Mouse (Mus musculus) urinary bladder, postnatal 4 days (tissue): Measurements from ENCODE around the gene Mbip.

Experiments
- DNase-seq, 2 experiments: peaks; one replicate each; pipeline ENCODE4 v3.0.0; 2021 to 2022; ENCODE audit warnings: low spot score in 2 of 2

The Mbip gene

DNA sequence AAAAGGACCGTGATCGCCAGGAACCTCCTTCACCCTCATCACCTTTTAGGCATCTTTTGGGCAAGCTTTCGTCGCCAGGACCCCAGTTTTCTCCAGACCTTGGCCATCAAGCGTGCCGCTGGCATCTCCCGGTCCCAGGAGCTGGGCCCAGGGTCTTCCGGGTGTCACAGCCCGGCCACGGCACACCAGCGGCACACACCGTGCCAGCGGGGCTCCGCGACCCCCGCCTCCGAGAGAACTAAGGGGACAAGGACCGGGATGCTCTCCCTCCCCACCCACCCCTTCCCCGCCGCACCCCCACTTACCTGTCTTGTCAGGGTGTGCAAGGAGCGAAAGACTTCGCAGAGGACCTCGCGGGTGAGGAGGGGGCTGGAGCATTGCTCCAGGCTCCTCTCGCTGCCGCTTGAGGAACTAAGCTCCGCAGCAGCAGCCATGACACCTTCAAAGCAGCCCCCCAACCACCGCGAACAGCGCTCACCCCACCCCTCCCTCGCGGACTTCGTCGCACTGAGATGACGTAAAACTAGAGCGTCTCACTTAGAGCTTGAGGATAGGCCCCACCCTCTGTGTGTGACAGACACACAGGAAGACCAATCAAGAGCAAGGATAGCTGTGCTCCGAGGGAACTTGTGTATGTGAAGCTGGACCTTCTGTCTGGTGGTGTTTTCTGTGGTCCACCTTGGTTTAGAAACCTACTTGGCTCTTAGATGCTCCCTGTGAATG, at the start of gene Mbip:
Mbip (minus strand) TSS at position 528 of the 723 bp plus-strand sequence.
- DNase-seq: peak; percentile 93 to 99

DNA sequence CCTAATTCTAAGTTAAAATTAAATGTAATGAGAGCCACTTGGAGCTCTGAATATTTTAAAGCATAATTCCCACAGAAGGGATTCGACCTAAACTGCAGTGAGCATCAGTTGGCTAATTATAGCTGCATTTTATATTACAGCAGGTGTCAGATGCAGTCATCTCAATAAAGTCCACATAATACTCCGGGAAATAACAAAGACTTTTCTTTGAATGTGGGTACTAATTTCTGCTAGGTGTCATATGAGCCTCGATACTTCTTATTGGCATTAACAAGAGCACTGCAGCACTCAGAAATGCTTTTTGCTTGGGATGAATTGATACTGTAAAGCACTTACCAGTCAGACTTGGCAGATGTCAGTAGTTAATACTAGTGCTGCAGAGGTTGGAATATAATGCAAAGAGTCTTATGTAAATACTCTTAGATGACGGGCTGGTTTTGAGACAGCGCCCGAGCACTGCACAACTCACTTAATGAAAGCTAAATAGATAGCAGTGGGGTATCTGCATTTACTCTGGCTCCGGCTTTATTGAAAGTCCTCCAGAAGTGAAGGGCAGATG, 42.0 kb upstream of the Mbip start:
- no peak for DNase-seq

DNA sequence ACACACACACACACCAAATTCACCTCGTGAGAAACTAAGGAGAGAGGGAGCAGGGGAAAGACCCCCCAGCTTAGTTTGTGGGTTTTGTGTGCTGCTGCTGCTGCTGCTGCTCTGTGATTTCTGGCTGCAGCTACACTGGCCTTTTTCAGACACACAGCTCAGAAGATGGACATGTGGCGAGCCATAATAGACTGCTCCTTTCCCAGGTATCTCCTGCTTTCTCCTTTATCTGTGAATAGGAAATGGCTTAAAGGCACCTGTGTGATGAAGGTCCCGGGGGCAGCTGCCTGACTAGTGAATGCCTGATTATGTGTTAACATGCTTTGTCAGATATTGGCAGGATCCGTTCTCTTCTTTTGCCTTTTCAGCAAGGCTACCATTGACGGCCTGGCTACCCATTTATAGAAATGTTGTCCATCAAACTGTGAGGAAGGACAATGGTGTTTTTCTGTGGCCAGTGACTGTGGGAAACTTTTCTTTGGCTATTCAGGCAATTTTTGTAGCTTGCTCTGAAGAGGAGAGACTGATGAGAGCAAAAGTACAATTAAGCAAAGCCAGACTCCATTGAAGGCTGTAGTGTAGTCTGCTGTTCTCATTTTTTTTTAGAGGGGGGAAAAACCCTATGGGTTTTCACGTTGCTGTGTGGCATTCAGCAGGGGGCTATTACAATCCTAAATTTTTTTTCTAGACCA, 41.4 kb upstream of the Mbip start:
- DNase-seq: no peak

DNA sequence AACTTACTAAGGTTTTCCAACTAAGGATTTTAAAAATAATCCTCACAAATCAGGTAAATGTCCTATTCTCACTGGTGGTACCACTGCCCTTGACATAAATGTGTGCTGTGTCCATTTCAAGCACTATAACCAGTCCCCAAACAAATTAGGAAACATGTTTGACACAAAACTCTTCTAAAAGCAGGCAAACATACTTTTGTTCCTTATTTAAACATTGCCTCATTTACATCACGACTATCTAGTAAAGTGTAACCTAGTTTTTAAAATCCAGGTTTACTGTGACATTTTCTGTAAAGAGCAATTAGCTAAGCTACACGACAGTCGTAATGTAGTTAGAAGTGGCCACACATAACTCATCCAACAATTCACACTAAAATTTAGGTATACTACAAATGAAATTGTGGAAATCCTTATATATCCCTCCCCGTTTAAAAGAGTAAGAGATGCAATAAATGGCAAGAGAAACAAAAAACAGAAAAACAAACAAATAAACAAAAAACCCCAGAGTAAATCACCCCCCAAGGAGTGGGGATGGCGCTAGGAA, 851 bp downstream of the Mbip start:
- DNase-seq: no peak

DNA sequence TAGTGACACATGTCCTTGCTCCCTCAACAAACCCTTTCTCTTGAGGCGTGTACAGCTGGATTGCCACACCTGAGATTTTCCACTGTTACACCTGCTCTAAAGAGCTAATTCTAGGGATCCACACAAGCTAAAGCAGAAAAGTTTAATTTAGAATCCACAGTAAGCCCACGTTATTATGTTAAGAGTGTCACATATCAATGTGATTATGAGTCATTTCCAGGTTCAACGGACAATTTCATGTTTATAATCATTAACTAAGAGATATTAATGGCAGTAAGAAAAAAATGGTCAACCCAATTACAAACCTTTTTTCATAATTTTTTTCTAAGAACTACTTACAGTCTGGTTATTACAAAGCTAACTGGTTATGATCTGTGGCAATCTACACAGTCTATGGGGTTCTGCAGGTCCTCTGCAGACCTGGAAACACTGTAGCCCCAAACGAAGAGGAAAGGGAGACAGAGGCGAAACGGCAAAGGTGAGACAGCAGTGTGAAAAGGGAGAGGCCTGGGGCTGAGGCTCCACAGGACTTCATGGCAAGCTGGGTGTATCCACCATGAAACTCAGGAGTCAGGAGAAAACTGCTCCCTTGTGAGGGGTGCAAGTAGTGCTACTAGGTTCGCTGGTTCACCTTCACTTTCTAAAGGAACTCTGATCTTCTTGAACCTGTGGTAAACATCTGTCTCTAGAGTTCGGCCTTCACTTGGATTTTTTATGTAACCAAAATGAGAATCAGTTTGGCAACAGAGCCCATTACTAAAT, 6.2 kb downstream of the Mbip start:
- no peak for DNase-seq

DNA sequence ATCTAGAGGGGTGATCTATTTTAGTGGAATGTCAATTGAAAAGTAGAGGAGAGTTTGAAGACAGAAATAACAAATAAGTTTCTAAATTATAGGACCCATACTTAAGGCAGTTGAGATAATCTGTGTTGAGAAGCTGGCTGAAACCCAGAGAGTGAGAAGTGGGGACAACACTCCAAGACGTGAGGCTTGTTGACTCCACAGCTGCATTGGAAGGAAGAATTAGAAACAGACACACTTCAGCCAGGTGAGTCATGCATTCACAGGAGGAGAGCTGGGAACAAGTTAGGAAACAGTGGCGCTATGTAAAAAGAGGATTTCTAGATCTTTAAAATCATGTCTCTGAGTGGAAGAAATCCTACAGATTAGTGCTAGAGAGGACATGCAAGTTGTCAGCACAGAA, 12.2 kb downstream of the Mbip start:
- DNase-seq: no peak

DNA sequence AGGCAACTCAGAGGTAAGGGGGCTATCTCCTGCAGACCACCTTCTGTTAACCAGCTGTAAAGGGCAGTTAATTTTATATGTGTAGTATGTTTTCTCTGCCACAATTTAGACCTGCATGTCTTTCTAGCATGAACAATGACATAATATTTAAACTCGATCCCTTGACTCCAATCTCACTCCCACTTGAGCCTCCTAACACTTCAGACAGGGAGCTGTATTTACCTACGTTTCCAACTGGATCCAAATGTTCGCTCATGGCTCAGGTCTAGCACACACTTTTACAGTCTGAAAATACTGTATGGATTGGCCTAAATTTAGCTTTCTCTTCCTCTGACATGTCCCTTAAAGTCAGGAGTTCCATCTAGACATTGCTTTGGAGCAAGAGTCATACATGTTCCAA, 13.2 kb downstream of the Mbip start:
- no peak for DNase-seq

DNA sequence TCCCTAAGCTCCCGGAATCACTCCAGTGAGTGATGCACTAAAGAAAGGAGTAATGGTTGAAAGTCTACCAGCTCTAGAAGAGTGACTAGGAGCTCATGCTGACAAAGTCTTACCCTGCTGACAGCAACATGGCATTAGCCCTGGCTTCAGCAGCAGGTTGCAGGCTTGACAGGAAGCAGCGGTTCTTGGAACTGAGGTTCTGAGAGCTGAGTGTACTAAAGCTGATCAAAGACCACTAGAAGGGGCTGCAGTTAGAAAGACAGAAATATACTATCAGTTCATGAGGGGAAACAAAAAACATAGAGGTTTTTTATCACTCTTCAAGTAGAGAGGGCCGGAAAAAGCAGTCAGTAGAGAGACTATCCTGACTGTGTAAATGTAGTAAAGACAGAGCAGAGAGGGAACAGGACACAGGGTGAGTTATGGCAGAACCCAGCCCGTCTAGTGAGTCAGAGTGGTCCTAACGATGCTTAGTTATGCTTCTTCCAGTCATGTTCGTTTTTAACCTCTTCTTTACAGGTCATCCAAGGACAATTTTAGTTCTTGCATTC, 18.2 kb downstream of the Mbip start:
- DNase-seq: no peak

DNA sequence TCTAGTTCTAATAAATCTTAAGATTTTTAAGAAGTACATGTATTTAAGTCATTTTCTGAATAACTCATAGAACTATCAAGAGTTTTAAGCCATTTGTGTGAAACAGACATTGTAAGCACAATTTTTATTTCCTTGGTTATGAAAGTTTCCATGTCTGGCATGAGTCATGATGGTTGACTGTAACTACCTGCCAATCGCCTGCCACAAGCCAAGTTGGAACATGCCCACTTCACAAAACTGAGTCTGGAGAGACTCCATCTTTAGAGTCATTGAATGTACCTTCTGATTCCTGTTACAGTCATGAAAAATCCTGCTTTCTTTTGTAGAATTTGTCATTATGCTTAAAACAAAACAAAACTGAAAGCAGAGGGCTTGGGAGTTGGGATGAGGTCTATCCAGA, 19.8 kb downstream of the Mbip start:
- no peak for DNase-seq

DNA sequence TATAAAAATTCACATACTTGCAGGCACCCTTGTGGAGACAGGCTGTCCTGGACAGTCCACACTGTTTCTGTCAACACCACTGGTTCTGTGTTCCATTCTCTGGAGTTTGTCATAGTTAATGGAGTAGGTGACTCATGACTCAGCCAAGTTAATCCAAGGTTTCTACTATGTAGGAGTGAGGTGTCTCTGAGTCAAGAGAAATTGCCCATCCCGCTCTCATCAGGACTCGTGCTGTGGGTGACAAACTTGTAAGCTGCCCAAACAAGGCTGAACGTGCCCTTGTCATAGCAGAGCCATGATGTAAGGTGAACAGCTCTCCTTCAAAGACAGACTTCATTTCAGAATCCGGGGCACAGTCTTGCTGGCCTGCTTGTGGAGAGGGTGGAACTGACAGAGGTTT, 26.8 kb downstream of the Mbip start:
- no peak for DNase-seq

DNA sequence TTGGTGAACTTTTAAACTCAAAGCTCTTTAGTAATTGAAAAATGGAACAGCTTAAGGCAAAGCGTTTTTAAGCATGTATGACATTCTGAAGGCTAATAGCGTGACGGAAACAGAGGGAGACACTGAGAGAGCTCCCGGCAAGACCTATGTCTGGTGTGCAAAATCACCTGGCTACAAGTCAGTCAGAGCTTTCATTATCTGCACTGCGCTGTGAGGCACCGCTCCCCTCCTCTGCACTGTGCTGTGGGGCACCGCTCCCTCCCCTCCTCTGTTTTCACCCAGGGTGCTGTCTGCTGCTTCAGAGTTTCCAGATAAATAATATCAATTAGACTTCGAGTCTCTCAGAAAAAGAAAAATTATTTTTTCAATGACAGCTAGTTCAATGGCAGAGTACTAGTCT, 27.6 kb downstream of the Mbip start:
- no peak for DNase-seq

DNA sequence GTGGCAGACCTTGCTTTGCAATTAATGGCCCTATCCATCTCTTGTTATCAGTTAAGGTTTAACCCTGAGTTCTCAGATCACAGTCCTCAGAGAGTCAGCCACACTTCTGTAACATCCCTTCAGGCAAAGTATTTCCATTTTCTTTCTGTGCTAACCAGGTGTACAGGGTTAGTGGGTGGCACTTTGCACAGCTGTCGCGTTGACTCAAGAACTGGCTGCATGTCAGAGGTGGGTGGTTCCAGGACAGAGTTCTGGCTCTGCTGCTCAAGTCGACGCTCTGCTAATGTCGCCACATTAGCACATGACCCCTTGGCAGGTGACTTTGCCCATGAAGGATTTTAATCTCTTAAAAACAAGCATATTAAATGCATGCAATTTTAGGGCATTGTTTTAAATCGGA, 39.9 kb downstream of the Mbip start:
- no peak for DNase-seq

DNA sequence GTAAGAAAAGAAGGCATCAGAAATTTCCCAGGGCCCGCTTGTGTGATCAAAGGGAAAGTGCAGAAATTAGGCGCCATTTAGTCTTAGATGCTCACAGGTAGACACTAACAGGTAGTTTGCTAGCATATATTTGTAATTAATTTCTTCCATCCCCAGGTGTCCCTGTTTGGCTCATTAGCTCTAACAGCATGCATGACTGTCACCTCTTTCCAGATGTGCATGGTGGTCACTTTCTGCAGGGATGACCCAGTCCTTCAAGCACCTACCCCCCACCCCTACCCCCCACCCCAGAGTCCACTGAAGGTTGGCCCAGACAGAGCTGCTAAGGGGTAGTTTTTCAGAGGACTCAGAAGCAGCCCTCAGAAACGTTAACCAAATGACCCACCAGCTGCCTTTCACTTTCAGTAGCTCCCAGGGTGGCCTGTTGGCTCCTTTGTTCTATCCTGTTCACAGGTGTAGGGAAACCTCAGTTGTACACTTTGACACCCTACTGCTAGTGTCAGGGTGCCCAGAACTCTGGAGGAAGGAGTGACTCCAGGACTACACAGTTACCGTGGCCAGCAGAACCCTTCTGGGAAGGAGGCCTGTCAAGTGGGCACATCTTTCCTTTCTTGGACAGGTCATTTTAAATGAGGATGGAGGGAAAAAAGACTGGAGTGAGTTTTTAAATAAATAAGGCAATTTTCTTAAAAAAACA, 43.2 kb downstream of the Mbip start:
- DNase-seq: no peak

DNA sequence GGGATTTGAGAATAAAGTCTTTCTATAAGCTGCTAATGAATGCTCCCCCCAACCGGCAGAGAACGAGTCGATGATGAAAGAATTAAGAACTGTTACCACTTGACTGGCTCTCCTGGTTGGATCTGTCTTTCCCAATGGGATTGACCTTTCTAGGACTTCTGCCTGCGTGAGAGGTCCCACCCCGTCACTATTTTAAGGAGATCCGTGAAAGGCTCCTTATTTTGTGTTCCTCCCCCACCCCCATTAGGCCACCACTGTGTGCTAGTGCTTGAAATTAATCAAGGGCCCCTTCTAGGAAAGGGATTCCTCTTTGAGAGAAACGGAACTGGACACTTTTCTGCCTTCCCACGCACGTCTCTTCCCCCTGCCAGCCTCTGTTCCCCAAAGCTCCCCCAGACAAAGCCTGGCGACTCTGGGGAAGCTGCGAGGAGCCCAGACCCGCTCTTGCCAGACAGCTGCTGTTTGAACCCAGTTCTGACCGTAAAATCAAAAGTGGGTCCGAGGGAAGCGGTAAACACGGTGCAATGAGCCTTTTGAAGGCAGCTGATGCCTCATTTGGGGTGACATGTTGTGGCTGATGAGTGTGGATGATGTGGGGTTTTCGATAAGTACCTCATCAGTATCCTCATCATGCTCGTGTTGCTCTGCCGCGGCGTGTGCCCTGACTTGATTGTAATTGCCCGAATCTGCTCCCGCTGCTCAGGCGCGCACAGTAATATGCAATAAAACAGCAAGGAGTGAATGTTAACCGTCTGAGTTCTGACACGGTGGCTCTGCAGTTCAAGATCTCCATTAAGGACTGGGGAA, 44.0 kb downstream of the Mbip start:
- DNase-seq: no peak

DNA sequence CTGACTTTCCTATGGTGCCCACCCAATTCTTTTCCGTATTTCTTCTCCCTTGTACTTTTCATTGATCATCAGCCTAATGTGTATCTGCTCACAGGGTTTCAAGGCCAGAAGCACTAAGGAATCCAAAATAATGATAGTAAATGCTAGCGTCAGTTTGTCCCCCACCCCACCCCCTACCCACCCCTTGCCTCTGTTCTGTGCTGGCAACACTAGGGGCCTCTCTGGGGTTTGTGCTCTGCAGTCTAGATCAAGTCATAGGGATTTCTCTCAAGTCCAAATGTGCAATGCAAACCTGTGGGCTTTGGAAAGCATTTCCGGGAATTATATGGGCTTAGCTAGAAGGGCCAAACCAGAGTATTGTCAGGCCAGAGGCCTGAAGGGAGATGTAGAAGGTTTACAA, 46.1 kb downstream of the Mbip start:
- no peak for DNase-seq

DNA sequence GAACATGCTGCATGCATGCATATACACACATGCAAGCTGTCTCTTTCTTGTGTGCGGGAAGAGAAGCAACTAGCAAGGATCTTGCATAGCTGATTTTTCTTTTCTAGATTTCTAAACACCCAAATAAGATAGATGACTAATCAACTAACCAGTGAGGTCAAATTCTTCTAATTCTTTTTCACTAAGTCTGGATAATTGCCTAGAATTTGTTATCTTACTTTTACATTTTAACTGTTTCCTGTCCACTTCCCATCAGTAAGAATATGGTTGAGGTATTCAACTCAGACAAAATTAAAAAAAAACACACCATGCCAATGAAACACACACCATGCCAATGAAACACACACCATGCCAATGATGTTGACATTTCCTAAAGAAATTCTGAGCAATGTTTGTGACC, 46.8 kb downstream of the Mbip start:
- no peak for DNase-seq

DNA sequence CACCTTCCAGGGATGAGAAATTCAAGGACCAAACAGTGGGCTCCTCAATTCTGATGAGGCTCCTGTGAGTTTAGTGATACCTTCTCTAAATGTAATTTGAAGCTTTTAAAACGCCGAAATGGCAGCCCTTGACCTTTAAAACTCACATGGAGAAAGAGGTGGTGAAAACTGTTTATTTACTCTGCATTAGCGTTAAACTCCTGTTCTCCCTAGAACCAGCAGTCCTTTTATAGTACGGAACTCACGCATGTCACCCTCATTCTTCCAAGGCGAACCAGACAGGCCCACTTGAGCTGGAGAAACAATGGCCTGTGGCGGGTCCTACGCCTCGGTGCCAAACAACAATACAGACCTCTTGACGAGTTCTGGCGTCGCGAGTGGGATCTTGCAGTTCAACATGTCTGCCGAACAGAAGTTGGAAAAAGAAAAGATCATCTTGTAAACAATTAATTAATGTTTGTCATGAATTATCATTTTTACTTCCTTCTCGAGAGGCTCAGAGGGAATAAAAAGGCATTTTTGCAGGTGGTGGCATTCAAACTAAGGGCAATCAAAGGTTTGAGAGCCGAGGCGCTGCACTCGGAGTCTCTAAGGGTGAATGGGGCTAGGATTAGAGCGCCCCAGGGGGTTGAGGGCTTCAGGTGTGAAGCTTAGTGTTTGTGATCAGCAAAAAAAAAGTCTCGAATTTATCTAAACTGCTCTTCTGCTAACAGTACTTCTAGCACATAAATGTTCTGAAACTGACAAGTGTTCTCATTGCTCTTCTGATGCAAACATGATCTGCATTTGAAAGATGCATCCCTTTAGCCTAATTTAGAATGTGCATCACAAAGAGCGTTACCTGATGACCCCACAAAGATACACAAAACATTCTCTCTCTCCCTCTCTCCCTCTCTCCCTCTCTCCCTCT, 47.5 kb downstream of the Mbip start:
- no peak for DNase-seq

DNA sequence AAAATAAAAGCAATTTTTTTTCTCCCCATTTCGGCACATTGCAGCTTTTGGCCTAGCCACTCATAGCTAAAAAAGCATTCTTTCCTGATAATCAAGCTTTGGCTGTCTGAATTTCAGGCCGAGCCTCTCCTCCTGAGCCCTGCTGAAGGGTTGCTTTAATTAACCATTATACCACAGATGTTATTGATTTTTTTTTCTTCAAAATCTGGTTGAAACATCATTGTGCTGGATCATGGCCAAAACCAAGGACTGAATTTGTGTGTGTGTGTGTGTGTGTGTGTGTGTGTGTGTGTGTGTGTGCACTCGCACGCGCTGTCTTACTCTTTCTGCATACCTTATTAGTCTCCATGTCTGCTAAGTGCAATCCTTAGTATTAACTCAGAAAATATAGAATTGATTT, 48.6 kb downstream of the Mbip start:
- no peak for DNase-seq

DNA sequence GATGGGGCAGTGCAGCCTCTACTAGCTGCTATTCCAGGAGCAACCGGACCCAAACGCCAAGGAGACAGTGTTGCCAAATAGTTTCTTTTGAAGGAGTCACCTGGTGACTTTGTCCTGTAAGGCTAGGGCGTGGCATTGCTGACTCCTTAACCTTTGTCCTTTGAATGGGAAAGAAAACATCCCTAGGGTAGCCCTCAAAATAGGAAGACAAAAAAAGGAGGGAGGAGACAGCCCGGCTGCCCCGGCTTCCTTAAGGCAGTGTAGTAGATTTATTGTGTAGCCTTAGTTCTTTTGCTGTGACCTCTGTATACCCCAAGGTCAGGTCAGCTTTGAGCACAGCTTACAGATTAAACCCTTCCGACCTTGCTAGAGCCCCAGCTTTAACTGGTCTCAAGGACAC, 49.2 kb downstream of the Mbip start:
- DNase-seq: no peak
